Mouse (Mus musculus) kidney, postnatal 0 days (tissue): Measurements from ENCODE around the gene Ccdc106. TPM values are rescaled to one million over a fixed set of nuclear protein-coding genes. Genes with fewer than 3 reads are reported as not detected.

Source experiments
- ATAC-seq: fragments of 200-750 bp; cut with Nextera tagmentation; replicated peaks from 2 replicates; pipeline ENCODE4 v1.8.0; 2017; ENCODE audit warnings: low read depth, moderate number of reproducible peaks, moderate TSS enrichment, moderate library complexity; ENCODE audit not compliant: low FRiP score
- DNase-seq: peaks from one replicate; pipeline ENCODE4 v3.0.0-alpha.2; 2016; ENCODE audit warnings: low spot score
- H3K27ac ChIP-seq: fragments of 300-500 bp; sonication (generic); 2 replicates; pipeline ENCODE4 v1.5.1; 2014; ENCODE audit warnings: mild to moderate bottlenecking
- H3K27me3 ChIP-seq: fragments of 300-500 bp; sonication (generic); 2 replicates; pipeline ENCODE4 v1.6.1; 2014; ENCODE audit warnings: low read length, mixed read lengths; ENCODE audit not compliant: insufficient read depth
- H3K36me3 ChIP-seq: fragments of 300-500 bp; sonication (generic); 2 replicates; pipeline ENCODE4 v1.6.1; 2014; ENCODE audit warnings: low read length, mixed read lengths; ENCODE audit not compliant: insufficient read depth
- H3K4me1 ChIP-seq: fragments of 300-500 bp; sonication (generic); replicated peaks from 2 replicates; pipeline ENCODE4 v1.6.1; 2014; ENCODE audit warnings: antibody characterized with exemption, low read length, mixed read lengths; ENCODE audit not compliant: insufficient read depth
- H3K4me2 ChIP-seq: fragments of 300-500 bp; sonication (generic); 2 replicates; pipeline ENCODE4 v1.6.1; 2014; ENCODE audit warnings: mild to moderate bottlenecking, low read length, moderate library complexity, mixed read lengths
- H3K4me3 ChIP-seq: fragments of 300-500 bp; sonication (generic); replicated peaks from 2 replicates; pipeline ENCODE4 v1.5.1; 2014; ENCODE audit warnings: low read depth, low read length
- H3K9ac ChIP-seq: fragments of 300-500 bp; sonication (generic); 2 replicates; pipeline ENCODE4 v1.6.1; 2014; ENCODE audit warnings: low read depth, low read length
- H3K9me3 ChIP-seq: fragments of 300-500 bp; sonication (generic); replicated peaks from 2 replicates; pipeline ENCODE4 v1.6.1; 2016; ENCODE audit warnings: low read length, inconsistent platforms, mixed read lengths
- CTCF ChIP-seq: IDR thresholded peaks from 2 replicates; pipeline ENCODE4 v1.5.1; 2016; ENCODE audit warnings: antibody characterized with exemption, low read depth, mild to moderate bottlenecking, moderate library complexity
- WGBS: fragments of 180-500 bp; shearing (Covaris S2); extraction: QIAGEN DNeasy Blood & Tissue Kit; methylation state at CpG from one replicate; pipeline ENCODE4 v1.1.7; 2014; 5-methylcytosine and 5-hydroxymethylcytosine counted together
- polyA plus RNA-seq: library from polyadenylated mRNA; unstranded; fragments of >200 nt; fragmentation: Nextera tagmentation; extraction: Ambion mirVana; gene quantifications from 2 replicates; pipeline ENCODE4 v1.2.1, GENCODE M21; 2015

Gene Ccdc106
- polyA plus RNA-seq, 1 experiment from 2014 or later, result 22.7 TPM

DNA sequence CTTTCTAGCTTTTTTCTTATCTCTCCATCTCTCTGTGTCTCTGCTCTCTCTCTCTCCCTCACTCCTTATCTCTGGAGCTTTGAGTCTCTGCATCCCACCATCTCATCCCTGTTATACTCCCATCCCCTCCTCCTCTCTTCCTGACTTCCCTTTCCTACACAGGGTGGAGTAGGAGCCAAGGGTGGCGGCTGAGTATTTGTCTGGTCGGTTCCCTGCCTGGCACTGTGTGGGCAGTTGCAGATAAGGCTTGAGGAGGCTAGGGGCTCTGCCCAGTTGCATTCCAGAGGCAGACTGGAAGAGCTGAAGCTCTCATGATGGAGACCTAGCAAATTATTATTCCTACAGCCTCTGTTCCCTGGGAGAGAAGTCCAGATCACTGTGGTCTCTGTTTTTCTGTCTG is 32.1 kb upstream of the Ccdc106 start:
- H3K4me3 ChIP-seq, result no peak overlapping the region
- H3K4me2 ChIP-seq, result no peak overlapping the region
- H3K36me3 ChIP-seq, result peaks cover 9% of the 10 kb centered on the region
- TF ChIP-seq CTCF, result no peak
- no peaks in the 10 kb centered on the region for H3K27me3 ChIP-seq
- WGBS, result 57% methylated on average over 2 of the region's 2 CpGs
- H3K9ac ChIP-seq, result no peak overlapping the region
- DNase-seq (no peak), ATAC-seq (no peak)
- no peak overlapping the region for H3K27ac ChIP-seq
- H3K4me1 ChIP-seq, result no peaks in the 10 kb centered on the region
- H3K9me3 ChIP-seq, result no peaks in the 10 kb centered on the region; the same call in 1 of the 2 replicates

- H3K36me3 ChIP-seq, result peaks cover 17% of the 10 kb centered on the region
- H3K4me1 ChIP-seq, result peaks cover 5% of the 10 kb centered on the region
- no peak overlapping the region for H3K4me2 ChIP-seq
- no peaks in the 10 kb centered on the region; the same call in 1 of the 2 replicates for H3K9me3 ChIP-seq
- H3K9ac ChIP-seq, result no peak overlapping the region
- H3K27me3 ChIP-seq, result no peaks in the 10 kb centered on the region
- H3K4me3 ChIP-seq, result no peak overlapping the region
- 56% methylated on average over 53 of the region's 55 CpGs for WGBS
- DNase-seq (no peak), ATAC-seq (no peak)
- no peak for TF ChIP-seq CTCF
- no peak overlapping the region for H3K27ac ChIP-seq
Measured at GRCm38 (mm10) chr7:4993347-4993998, 26.9 kb upstream of the Ccdc106 start.

DNA sequence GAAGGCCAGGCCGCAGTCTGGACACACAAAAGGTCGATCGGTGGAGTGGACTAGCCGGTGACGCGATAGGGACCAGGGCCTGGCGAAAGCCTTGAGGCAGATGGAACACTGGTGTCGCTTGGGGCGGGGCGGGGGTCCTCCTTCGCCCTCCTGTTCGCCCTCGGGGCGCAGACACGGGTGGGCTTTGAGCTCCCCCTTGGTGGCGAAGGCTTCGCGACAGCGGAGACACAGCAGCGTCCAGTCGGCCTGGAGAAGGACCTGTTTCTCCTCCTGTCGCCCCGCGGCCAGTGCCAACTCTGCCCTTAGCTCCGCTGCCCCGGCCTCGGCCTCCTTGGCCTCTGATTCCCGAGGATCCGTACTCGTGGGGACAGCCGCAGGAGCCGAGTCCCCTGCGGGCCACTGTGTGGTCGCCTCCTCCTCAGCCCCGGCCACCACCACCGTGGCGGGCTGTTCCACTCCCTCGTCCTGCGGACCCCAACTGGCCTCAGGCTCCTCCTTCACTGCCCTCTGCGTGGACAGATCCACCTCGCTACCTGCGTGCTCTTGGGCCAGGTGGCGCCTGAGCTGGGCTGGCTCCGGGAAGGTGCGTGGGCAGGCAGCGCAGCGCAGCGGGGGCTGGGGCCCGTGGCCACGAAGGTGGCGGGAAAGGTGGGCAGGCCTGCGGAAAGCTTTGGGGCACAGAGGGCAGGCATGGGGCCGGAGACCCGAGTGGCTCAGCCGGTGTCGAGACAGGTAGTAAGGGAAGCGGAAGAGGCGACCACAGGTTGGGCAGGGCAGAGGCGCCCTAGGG is 26.2 kb upstream of the Ccdc106 start:
- Histone ChIP-seq H3K27ac (no peak overlapping the region), H3K27me3 (no peaks in the 10 kb centered on the region), H3K4me1 (peaks cover 5% of the 10 kb centered on the region), H3K36me3 (peaks cover 17% of the 10 kb centered on the region), H3K4me2 (peak overlapping the region; percentile 92; the same call in 1 of the 2 replicates), H3K9ac (no peak overlapping the region), H3K9me3 (no peaks in the 10 kb centered on the region; the same call in 1 of the 2 replicates), H3K4me3 (no peak overlapping the region)
- ATAC-seq (no peak), DNase-seq (no peak)
- 58% methylated on average over 59 of the region's 59 CpGs for WGBS
- TF ChIP-seq CTCF, result no peak

DNA sequence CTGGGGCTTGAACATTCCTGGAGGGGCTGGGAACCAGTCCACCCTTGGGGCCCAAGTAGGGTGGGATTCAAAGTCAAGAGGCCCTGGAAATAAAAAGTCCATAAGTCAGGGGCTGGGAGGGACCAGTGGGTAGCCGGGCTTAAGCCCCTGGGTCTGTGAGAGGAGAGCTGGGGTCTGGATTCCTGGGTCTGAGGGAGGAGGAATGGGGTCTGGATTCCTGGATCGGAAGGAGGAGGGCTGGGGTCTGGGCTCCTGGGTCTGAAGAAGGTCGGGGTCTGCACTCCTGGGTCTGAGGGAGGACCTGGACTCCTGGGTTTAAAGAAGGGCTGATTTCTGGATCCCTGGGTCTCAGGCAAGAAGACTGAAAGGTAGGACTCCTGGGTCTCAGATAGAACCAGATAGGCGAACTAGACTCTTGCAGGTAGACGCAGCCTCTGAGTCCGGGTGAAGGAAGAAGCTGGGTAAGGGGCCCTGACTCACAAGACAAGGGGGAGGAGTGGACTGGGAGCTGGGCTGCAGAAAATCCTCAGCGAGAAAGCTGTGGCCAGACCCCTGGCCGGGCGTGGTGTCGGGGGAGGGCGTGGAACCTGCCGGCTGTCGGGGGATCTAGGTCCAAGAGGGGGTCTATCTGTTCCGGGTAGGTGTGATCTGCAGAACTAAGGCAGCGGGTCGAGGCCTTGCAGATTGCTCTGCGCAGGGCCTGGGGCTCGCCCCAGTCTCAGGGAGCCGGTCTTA is 24.9 kb upstream of the Ccdc106 start:
- peak overlapping the region; percentile 70 for H3K27ac ChIP-seq
- H3K36me3 ChIP-seq, result peaks cover 17% of the 10 kb centered on the region
- peaks cover 5% of the 10 kb centered on the region for H3K4me1 ChIP-seq
- H3K4me2 ChIP-seq, result peak overlapping the region; percentile 92
- TF ChIP-seq CTCF, result no peak
- no peak for DNase-seq
- ATAC-seq, result no peak; the same call in none of the 2 replicates
- no peaks in the 10 kb centered on the region for H3K27me3 ChIP-seq
- peak overlapping the region; percentile 92 for H3K9ac ChIP-seq
- peak overlapping the region; percentile 87 for H3K4me3 ChIP-seq
- no peaks in the 10 kb centered on the region; the same call in 1 of the 2 replicates for H3K9me3 ChIP-seq
- 5% methylated on average over 18 of the region's 19 CpGs for whole genome bisulfite sequencing

GRCm38 (mm10) chr7:4996003-4996895 is 24.1 kb upstream of the Ccdc106 start, which contains the start of gene Zfp579:
TSS of gene Zfp579 (minus strand) at chr7:4996158.
- H3K27me3 ChIP-seq, result no peaks in the 10 kb centered on the region
- peaks cover 17% of the 10 kb centered on the region for H3K36me3 ChIP-seq
- H3K9ac ChIP-seq, result peak within 1 kb of the TSS; percentile 92
- DNase-seq (peak; percentile 92), ATAC-seq (peak; percentile 86)
- WGBS, result 5% methylated on average over 23 of the region's 26 CpGs
- peak within 1 kb of the TSS; percentile 87 for H3K4me3 ChIP-seq
- H3K4me1 ChIP-seq, result peaks cover 5% of the 10 kb centered on the region
- H3K9me3 ChIP-seq, result no peaks in the 10 kb centered on the region; the same call in 1 of the 2 replicates
- H3K4me2 ChIP-seq, result peak within 1 kb of the TSS; percentile 92
- H3K27ac ChIP-seq, result peak within 1 kb of the TSS; percentile 73
- TF ChIP-seq CTCF, result 0 out of 2 replicates have a peak, but pooled peaks have one; percentile 4
